Mouse (Mus musculus): ENCODE data around the gene Mfap4. TPM values are rescaled to one million over a fixed set of nuclear protein-coding genes. Genes with fewer than 3 reads are reported as not detected.

The Mfap4 gene
- polyA plus RNA-seq, 1 experiment, result 1,321 TPM

- H3K4me1 ChIP-seq (ENCODE audit: control insufficient read depth, insufficient read depth, low read length), result no peaks in the 10 kb centered on the region; the same call in 1 of the 2 replicates
- no peak for DNase-seq
- whole genome bisulfite sequencing, result 89% methylated on average over 4 of the region's 4 CpGs
- H3K4me3 ChIP-seq (replicated peaks; ENCODE audit: extremely low read depth, low read depth, low read length), result no peak overlapping the region
- TF ChIP-seq POLR2A (IDR thresholded peaks at IDR 0.05; ENCODE audit: borderline replicate concordance, extremely low read depth, low read depth, low read length) (no peak), CTCF (IDR thresholded peaks at IDR 0.05; ENCODE audit: insufficient read depth, low read length) (no peak)
These were observed 6.4 kb upstream of the Mfap4 start for GRCm38 (mm10) chr11:61478788-61479187.

- Histone ChIP-seq H3K4me1 (ENCODE audit: control insufficient read depth, insufficient read depth, low read length) (no peaks in the 10 kb centered on the region; the same call in 1 of the 2 replicates), H3K4me3 (replicated peaks; ENCODE audit: extremely low read depth, low read depth, low read length) (no peak overlapping the region)
- no peak for TF ChIP-seq CTCF (IDR thresholded peaks at IDR 0.05; ENCODE audit: insufficient read depth, low read length)
- no peak for TF ChIP-seq POLR2A (IDR thresholded peaks at IDR 0.05; ENCODE audit: borderline replicate concordance, extremely low read depth, low read depth, low read length)
- WGBS, result 56% methylated on average over 9 of the region's 9 CpGs
- no peak for DNase-seq
These were observed 3.8 kb upstream of the Mfap4 start for GRCm38 (mm10) chr11:61481239-61482090.

- WGBS, result 81% methylated on average over 13 of the region's 13 CpGs
These were observed 1.9 kb upstream of the Mfap4 start for GRCm38 (mm10) chr11:61483226-61483845.

DNA sequence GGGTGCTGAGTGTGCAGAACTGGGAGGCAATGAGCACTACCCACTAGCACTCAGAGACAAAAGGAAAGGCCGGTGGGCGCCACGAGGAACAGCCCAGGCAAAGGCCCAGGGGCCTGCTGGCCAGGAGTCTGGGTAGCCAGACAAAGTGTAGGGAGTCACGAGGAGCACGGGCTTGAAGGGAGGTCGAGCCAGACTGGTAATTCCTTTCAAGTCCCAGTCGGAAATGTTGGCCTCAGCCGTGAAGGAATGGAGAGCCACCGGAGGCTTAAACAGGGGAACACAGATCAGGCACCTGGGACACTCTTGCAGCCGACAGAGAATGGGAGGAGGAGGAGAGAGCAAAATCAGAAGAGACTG lies 997 bp upstream of the Mfap4 start:
- Histone ChIP-seq H3K4me3 (replicated peaks; ENCODE audit: extremely low read depth, low read depth, low read length) (no peak overlapping the region), H3K4me1 (ENCODE audit: control insufficient read depth, insufficient read depth, low read length) (no peaks in the 10 kb centered on the region)
- TF ChIP-seq POLR2A (IDR thresholded peaks at IDR 0.05; ENCODE audit: borderline replicate concordance, extremely low read depth, low read depth, low read length) (no peak), CTCF (IDR thresholded peaks at IDR 0.05; ENCODE audit: insufficient read depth, low read length) (no peak)
- WGBS, result 32% methylated on average over 10 of the region's 10 CpGs
- no peak for DNase-seq

More at GRCm38 (mm10) chr11:61483226-61483845, 1.9 kb upstream of the Mfap4 start:
- no peak overlapping the region for H3K4me3 ChIP-seq (replicated peaks; ENCODE audit: extremely low read depth, low read depth, low read length)
- DNase-seq, result no peak
- no peaks in the 10 kb centered on the region for H3K4me1 ChIP-seq (ENCODE audit: control insufficient read depth, insufficient read depth, low read length)
- TF ChIP-seq POLR2A (IDR thresholded peaks at IDR 0.05; ENCODE audit: borderline replicate concordance, extremely low read depth, low read depth, low read length), result no peak
- no peak for TF ChIP-seq CTCF (IDR thresholded peaks at IDR 0.05; ENCODE audit: insufficient read depth, low read length)

DNA sequence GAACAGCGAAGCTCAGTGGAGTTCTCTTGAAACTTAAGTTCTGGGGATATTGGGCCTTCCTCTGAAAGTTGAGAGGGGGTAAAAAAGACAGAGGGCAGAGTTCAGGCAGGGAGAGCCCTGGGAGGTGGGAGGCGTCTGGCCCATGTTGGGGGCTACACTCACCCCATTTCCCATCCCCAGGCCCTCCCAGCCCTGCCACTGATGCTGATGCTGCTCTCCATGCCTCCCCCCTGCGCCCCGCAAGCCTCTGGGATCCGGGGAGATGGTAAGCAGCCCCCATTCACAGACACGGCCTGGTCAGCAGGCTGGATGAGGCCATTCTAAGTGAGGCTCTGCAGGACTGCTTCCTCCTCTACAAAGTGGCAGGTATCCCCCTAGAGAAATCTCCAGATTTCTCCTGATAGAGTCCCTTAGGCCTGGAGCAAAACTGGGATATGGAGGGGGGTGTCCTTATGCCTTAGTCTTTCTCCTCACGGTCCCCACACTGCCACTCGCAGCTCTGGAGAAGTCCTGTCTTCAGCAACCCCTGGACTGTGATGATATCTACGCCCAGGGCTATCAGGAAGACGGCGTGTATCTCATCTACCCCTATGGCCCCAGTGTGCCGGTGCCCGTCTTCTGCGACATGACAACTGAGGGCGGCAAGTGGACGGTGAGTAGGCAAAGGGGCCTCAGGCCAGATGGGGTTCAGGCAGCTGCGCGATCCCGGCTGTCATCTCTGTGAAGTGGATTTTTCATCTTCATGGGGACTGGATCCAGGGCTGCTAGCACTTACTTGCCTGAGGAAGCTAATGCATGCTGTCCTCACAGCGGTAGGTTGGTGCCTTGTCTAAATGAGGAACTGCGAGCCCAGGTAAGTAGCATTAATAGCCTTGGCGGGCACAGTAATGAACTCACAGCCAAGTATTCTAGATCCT lies 568 bp downstream of the Mfap4 start:
- no peak for TF ChIP-seq CTCF (IDR thresholded peaks at IDR 0.05; ENCODE audit: insufficient read depth, low read length)
- no peak for TF ChIP-seq POLR2A (IDR thresholded peaks at IDR 0.05; ENCODE audit: borderline replicate concordance, extremely low read depth, low read depth, low read length)
- 76% methylated on average over 22 of the region's 22 CpGs for WGBS
- no peaks in the 10 kb centered on the region for H3K4me1 ChIP-seq (ENCODE audit: control insufficient read depth, insufficient read depth, low read length)
- no peak for DNase-seq
- peak overlapping the region; percentile 21 for H3K4me3 ChIP-seq (replicated peaks; ENCODE audit: extremely low read depth, low read depth, low read length)

DNA sequence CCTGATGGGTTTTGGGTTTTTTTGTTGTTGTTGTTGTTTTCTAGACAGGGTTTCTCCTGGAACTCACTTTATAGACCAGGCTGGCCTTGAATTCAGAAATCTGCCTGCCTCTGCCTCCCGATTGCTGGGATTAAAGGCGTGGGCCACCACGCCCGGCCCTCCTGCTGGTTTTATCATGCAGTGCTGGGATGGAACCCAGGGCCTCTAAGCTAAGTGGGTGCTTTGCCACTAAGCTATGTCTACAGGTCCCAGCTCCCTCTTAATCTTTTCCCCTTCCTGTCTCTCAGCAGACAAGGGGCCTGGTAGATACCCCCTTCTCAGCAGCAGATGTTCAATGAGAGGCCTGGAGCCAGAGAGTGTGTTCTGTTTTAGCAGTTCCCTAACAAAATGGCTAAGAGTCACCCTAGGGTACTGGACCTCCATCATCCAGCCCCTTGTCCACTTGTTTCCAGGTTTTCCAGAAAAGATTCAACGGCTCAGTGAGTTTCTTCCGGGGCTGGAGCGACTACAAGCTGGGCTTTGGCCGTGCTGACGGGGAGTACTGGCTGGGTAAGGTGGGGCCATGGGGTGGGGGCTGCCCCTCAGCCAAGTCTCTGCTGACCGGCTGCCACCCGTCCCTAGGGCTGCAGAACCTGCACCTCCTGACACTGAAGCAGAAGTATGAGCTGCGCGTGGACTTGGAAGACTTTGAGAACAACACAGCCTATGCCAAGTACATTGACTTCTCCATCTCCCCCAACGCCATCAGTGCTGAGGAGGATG lies 1.4 kb downstream of the Mfap4 start:
- WGBS, result 72% methylated on average over 14 of the region's 14 CpGs
- TF ChIP-seq POLR2A (IDR thresholded peaks at IDR 0.05; ENCODE audit: borderline replicate concordance, extremely low read depth, low read depth, low read length) (no peak), CTCF (IDR thresholded peaks at IDR 0.05; ENCODE audit: insufficient read depth, low read length) (no peak)
- DNase-seq, result no peak
- H3K4me1 ChIP-seq (ENCODE audit: control insufficient read depth, insufficient read depth, low read length), result no peaks in the 10 kb centered on the region
- no peak overlapping the region for H3K4me3 ChIP-seq (replicated peaks; ENCODE audit: extremely low read depth, low read depth, low read length)

DNA sequence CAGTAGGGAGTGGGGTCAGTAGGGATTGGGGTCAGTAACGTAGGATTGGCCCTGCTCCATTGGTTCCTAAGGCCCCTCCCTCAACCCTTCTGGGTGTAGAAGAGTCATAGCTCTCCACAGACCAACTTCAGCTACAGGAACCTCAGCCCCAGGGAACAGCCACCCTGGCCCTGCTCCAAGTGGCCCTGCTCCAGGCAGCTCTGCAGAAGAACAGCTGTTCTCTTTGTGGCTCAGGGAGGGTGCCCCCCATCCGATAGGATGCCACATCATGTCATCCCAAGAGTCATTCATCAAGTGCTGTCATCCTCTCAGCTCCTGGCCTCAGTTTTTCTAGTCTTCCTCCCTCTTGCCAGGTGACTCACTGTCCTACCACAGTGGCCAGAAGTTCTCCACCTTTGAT lies 2.2 kb downstream of the Mfap4 start:
- 40% methylated on average over 2 of the region's 2 CpGs for WGBS
- DNase-seq, result no peak
- H3K4me1 ChIP-seq (ENCODE audit: control insufficient read depth, insufficient read depth, low read length), result no peaks in the 10 kb centered on the region
- TF ChIP-seq CTCF (IDR thresholded peaks at IDR 0.05; ENCODE audit: insufficient read depth, low read length) (no peak), POLR2A (IDR thresholded peaks at IDR 0.05; ENCODE audit: borderline replicate concordance, extremely low read depth, low read depth, low read length) (no peak)
- H3K4me3 ChIP-seq (replicated peaks; ENCODE audit: extremely low read depth, low read depth, low read length), result no peak overlapping the region

- DNase-seq, result no peak
- peaks cover 3% of the 10 kb centered on the region for H3K4me1 ChIP-seq (ENCODE audit: control insufficient read depth, insufficient read depth, low read length)
- WGBS, result 80% methylated on average over 7 of the region's 7 CpGs
- TF ChIP-seq CTCF (IDR thresholded peaks at IDR 0.05; ENCODE audit: insufficient read depth, low read length) (no peak), POLR2A (IDR thresholded peaks at IDR 0.05; ENCODE audit: borderline replicate concordance, extremely low read depth, low read depth, low read length) (no peak)
- no peak overlapping the region for H3K4me3 ChIP-seq (replicated peaks; ENCODE audit: extremely low read depth, low read depth, low read length)
These were observed 2.7 kb downstream of the Mfap4 start for GRCm38 (mm10) chr11:61487936-61488335.

All from lung, adult 2 months (tissue).